Mouse (Mus musculus): Measurements from ENCODE around the gene C2.

DNA sequence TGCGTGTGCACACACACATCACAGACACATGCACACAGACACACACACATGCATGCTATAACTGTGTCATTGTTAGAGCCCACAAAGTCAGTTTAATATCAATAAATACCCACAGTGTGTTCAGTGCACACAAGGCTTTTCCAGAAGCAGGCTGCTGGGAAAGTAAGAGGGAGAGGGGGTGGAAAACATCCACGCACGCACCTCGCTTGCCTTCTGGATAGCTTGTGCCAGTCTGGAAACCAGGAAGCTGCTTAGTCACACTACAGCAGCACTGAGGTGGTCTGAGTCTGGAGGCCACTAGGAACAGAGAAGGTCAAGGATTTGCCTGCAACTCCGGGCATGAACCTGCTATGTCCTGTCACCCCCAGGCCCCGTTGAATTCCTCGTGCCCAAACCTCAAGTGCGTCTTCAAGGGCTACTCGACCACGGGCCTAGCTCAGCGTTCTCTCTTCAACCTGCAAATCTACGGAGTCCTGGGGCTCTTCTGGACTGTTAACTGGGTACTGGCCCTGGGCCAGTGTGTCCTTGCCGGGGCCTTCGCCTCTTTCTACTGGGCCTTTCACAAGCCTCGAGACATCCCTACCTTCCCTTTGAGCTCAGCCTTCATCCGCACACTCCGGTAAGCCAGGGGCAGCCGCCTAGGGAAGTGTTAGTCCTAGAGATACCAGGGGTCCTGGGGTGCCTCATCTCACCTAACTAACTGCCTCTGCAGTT, 29.4 kb upstream of the C2 start:
- TF ChIP-seq CTCF (IDR thresholded peaks at IDR 0.05; ENCODE audit: insufficient read depth, low read length) (no peak), POLR2A (IDR thresholded peaks at IDR 0.05; ENCODE audit: borderline replicate concordance, extremely low read depth, low read depth, low read length) (no peak)

All from lung, adult 2 months (tissue).